Mouse (Mus musculus) heart, embryonic 12.5 days (tissue): Measurements from ENCODE around the gene Casc3. TPM values are rescaled to one million over a fixed set of nuclear protein-coding genes. Genes with fewer than 3 reads are reported as not detected.

Source experiments
- ATAC-seq: fragments of 200-750 bp; cut with Nextera tagmentation; 2 replicates; pipeline ENCODE4 v1.8.0; 2017; ENCODE audit warnings: moderate TSS enrichment, moderate library complexity; ENCODE audit not compliant: insufficient number of reproducible peaks, low FRiP score
- H3K27ac ChIP-seq: fragments of 300-500 bp; sonication (generic); 2 replicates; pipeline ENCODE4 v1.5.1; 2016; ENCODE audit warnings: mild to moderate bottlenecking, moderate library complexity; ENCODE audit not compliant: poor library complexity, severe bottlenecking
- H3K27me3 ChIP-seq: fragments of 300-500 bp; sonication (generic); replicated peaks from 2 replicates; pipeline ENCODE4 v1.6.1; 2016; ENCODE audit warnings: mild to moderate bottlenecking, moderate library complexity
- H3K36me3 ChIP-seq: fragments of 300-500 bp; sonication (generic); 2 replicates; pipeline ENCODE4 v1.6.1; 2016; ENCODE audit warnings: mild to moderate bottlenecking, moderate library complexity
- H3K4me1 ChIP-seq: fragments of 300-500 bp; sonication (generic); replicated peaks from 2 replicates; pipeline ENCODE4 v1.6.1; 2016; ENCODE audit warnings: mild to moderate bottlenecking
- H3K4me2 ChIP-seq: fragments of 300-500 bp; sonication (generic); 2 replicates; pipeline ENCODE4 v1.6.1; 2016; ENCODE audit warnings: mild to moderate bottlenecking, moderate library complexity
- H3K4me3 ChIP-seq: fragments of 300-500 bp; sonication (generic); 2 replicates; pipeline ENCODE4 v1.5.1; 2016; ENCODE audit warnings: mild to moderate bottlenecking
- H3K9ac ChIP-seq: fragments of 300-500 bp; sonication (generic); 2 replicates; pipeline ENCODE4 v1.6.1; 2016; ENCODE audit warnings: mild to moderate bottlenecking, moderate library complexity
- H3K9me3 ChIP-seq: fragments of 300-500 bp; sonication (generic); replicated peaks from 2 replicates; pipeline ENCODE4 v1.6.1; 2016; ENCODE audit warnings: mild to moderate bottlenecking, moderate library complexity
- WGBS: fragments of 180-500 bp; shearing (Covaris S2); methylation state at CpG from one replicate; pipeline ENCODE4 v1.1.7; 2016; 5-methylcytosine and 5-hydroxymethylcytosine counted together
- polyA plus RNA-seq: library from polyadenylated mRNA; unstranded; fragments of >200 nt; fragmentation: Nextera tagmentation; extraction: Ambion mirVana; gene quantifications from 2 replicates; pipeline ENCODE4 v1.2.1, GENCODE M21; 2016

The Casc3 gene
- polyA plus RNA-seq, 1 experiment from 2014 or later: 31.8 TPM

DNA sequence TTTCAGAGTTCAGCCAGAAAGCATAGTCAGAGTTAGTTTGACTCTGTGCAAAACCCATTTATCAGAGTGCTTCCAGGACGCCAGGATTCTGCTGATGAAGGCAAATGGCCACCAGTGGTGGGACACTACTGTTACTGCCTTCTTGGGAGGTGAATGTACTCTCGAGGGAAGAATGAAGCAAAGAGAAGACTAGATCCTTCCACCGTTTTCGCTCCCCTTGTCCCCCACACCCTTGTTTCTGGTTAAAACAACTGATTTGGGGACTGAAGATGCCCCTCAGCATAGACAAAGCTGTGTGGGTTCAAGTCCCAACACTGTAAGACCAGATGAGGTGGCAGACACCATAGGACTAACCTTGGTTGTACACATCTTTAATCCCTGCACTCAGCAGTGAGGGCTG lies 20.6 kb upstream of the Casc3 start:
- peak overlapping the region; percentile 93 for H3K27ac ChIP-seq
- no peaks in the 10 kb centered on the region for H3K27me3 ChIP-seq
- peaks cover 71% of the 10 kb centered on the region for H3K4me1 ChIP-seq
- 0 out of 2 replicates have a peak overlapping the region, but pooled peaks have one; percentile 27 for H3K9ac ChIP-seq
- H3K36me3 ChIP-seq: no peaks in the 10 kb centered on the region
- no peak for ATAC-seq
- WGBS: 61% methylated on average over 4 of the region's 4 CpGs
- no peak overlapping the region for H3K4me2 ChIP-seq
- H3K9me3 ChIP-seq: no peaks in the 10 kb centered on the region
- no peak overlapping the region for H3K4me3 ChIP-seq

DNA sequence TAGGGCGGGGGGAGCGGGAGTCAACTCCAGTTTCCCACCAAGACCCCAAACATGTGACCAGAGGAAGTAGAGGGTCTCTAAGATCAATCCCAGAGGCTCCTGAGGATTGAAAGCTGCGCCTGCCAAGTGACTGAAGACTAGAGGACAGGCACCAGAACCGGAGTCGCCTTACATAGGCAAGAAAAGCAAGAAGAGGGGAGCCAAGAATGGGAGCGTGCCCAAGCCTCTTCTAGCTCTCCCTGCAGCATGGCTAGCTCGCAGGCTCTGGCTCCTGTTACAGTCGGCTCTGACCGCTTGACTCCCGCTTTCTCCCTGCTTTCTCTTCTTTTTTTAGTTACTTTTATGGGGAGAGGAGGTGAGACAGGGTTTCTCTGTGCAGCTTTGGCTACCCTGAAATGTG lies 19.5 kb upstream of the Casc3 start:
- Histone ChIP-seq H3K4me1 (peaks cover 75% of the 10 kb centered on the region), H3K4me2 (peak overlapping the region; percentile 62; the same call in 1 of the 2 replicates), H3K9me3 (no peaks in the 10 kb centered on the region), H3K36me3 (no peaks in the 10 kb centered on the region), H3K4me3 (no peak overlapping the region), H3K9ac (peak overlapping the region; percentile 40; the same call in 1 of the 2 replicates), H3K27ac (peak overlapping the region; percentile 96), H3K27me3 (no peaks in the 10 kb centered on the region)
- WGBS: 42% methylated on average over 10 of the region's 10 CpGs
- no peak for ATAC-seq

GRCm38 (mm10) chr11:98785772-98786281 lies 18.9 kb upstream of the Casc3 start:
- peak; percentile 29; the same call in 1 of the 2 replicates for ATAC-seq
- peak overlapping the region; percentile 62 for H3K4me2 ChIP-seq
- H3K9me3 ChIP-seq: no peaks in the 10 kb centered on the region
- H3K27ac ChIP-seq: peak overlapping the region; percentile 96
- H3K4me1 ChIP-seq: peaks cover 75% of the 10 kb centered on the region
- H3K27me3 ChIP-seq: no peaks in the 10 kb centered on the region
- 5% methylated on average over 12 of the region's 12 CpGs for WGBS
- H3K36me3 ChIP-seq: no peaks in the 10 kb centered on the region
- 0 out of 2 replicates have a peak overlapping the region, but pooled peaks have one; percentile 12 for H3K4me3 ChIP-seq
- H3K9ac ChIP-seq: peak overlapping the region; percentile 40

- peak; percentile 56 for ATAC-seq
- Histone ChIP-seq H3K9me3 (no peaks in the 10 kb centered on the region), H3K27ac (peak overlapping the region; percentile 96), H3K9ac (peak overlapping the region; percentile 40), H3K36me3 (no peaks in the 10 kb centered on the region), H3K27me3 (no peaks in the 10 kb centered on the region), H3K4me1 (peaks cover 70% of the 10 kb centered on the region), H3K4me3 (0 out of 2 replicates have a peak overlapping the region, but pooled peaks have one; percentile 12), H3K4me2 (peak overlapping the region; percentile 62)
- under 1% methylated on average over 14 of the region's 15 CpGs for WGBS
Measured at GRCm38 (mm10) chr11:98786359-98787214, 18.1 kb upstream of the Casc3 start.

- Histone ChIP-seq H3K36me3 (no peaks in the 10 kb centered on the region), H3K4me2 (peak overlapping the region; percentile 62), H3K9ac (0 out of 2 replicates have a peak overlapping the region, but pooled peaks have one; percentile 23), H3K4me1 (peaks cover 64% of the 10 kb centered on the region), H3K27me3 (no peaks in the 10 kb centered on the region), H3K9me3 (no peaks in the 10 kb centered on the region), H3K27ac (peak overlapping the region; percentile 96), H3K4me3 (no peak overlapping the region)
- ATAC-seq: no peak
- 20% methylated on average over 7 of the region's 7 CpGs for WGBS
Measured at GRCm38 (mm10) chr11:98787229-98787628, 17.5 kb upstream of the Casc3 start.

GRCm38 (mm10) chr11:98787691-98788090 lies 17.0 kb upstream of the Casc3 start:
- ATAC-seq: no peak
- H3K4me3 ChIP-seq: no peak overlapping the region
- 90% methylated on average over 1 of the region's 1 CpGs for WGBS
- peak overlapping the region; percentile 96 for H3K27ac ChIP-seq
- H3K4me2 ChIP-seq: peak overlapping the region; percentile 62
- peaks cover 59% of the 10 kb centered on the region for H3K4me1 ChIP-seq
- H3K9ac ChIP-seq: no peak overlapping the region
- no peaks in the 10 kb centered on the region for H3K9me3 ChIP-seq
- no peaks in the 10 kb centered on the region for H3K27me3 ChIP-seq
- H3K36me3 ChIP-seq: no peaks in the 10 kb centered on the region

GRCm38 (mm10) chr11:98788139-98788538 lies 16.6 kb upstream of the Casc3 start:
- H3K27ac ChIP-seq: peak overlapping the region; percentile 96
- H3K4me2 ChIP-seq: peak overlapping the region; percentile 92
- no peak overlapping the region for H3K4me3 ChIP-seq
- peaks cover 55% of the 10 kb centered on the region for H3K4me1 ChIP-seq
- H3K36me3 ChIP-seq: no peaks in the 10 kb centered on the region
- no peaks in the 10 kb centered on the region for H3K9me3 ChIP-seq
- WGBS: 89% methylated on average over 5 of the region's 5 CpGs
- no peaks in the 10 kb centered on the region for H3K27me3 ChIP-seq
- ATAC-seq: no peak
- H3K9ac ChIP-seq: peak overlapping the region; percentile 59; the same call in 1 of the 2 replicates

GRCm38 (mm10) chr11:98788550-98789218 lies 16.0 kb upstream of the Casc3 start:
- Histone ChIP-seq H3K27me3 (no peaks in the 10 kb centered on the region), H3K9me3 (no peaks in the 10 kb centered on the region), H3K36me3 (no peaks in the 10 kb centered on the region), H3K4me1 (peaks cover 52% of the 10 kb centered on the region), H3K27ac (peak overlapping the region; percentile 96), H3K9ac (peak overlapping the region; percentile 81), H3K4me2 (peak overlapping the region; percentile 92), H3K4me3 (peak overlapping the region; percentile 59)
- peak; percentile 84 for ATAC-seq
- 14% methylated on average over 18 of the region's 18 CpGs for WGBS

- no peak for ATAC-seq
- Histone ChIP-seq H3K4me3 (peak overlapping the region; percentile 59), H3K4me2 (peak overlapping the region; percentile 92), H3K4me1 (peaks cover 49% of the 10 kb centered on the region), H3K27ac (peak overlapping the region; percentile 74), H3K36me3 (no peaks in the 10 kb centered on the region), H3K9ac (peak overlapping the region; percentile 81), H3K27me3 (no peaks in the 10 kb centered on the region), H3K9me3 (no peaks in the 10 kb centered on the region)
- 1% methylated on average over 25 of the region's 25 CpGs for whole genome bisulfite sequencing
Measured at GRCm38 (mm10) chr11:98789219-98789807, 15.4 kb upstream of the Casc3 start.

- H3K4me2 ChIP-seq: peak overlapping the region; percentile 92
- peak overlapping the region; percentile 59 for H3K4me3 ChIP-seq
- no peaks in the 10 kb centered on the region for H3K27me3 ChIP-seq
- no peak for ATAC-seq
- peaks cover 45% of the 10 kb centered on the region for H3K4me1 ChIP-seq
- H3K9ac ChIP-seq: no peak overlapping the region; the same call in 1 of the 2 replicates
- no peak overlapping the region for H3K27ac ChIP-seq
- WGBS: 39% methylated on average over 5 of the region's 5 CpGs
- H3K36me3 ChIP-seq: no peaks in the 10 kb centered on the region
- no peaks in the 10 kb centered on the region for H3K9me3 ChIP-seq
Measured at GRCm38 (mm10) chr11:98789824-98790223, 14.9 kb upstream of the Casc3 start.
